Mouse (Mus musculus) bone marrow, adult 2 months (tissue): ENCODE results near the gene Gsk3b. TPM values are rescaled to one million over a fixed set of nuclear protein-coding genes. Genes with fewer than 3 reads are reported as not detected.
"Not testable (repeated sequence)": the region's sequence is repeated elsewhere in the genome, so short reads cannot be mapped to it uniquely, and the experiment has no call there.

ENCODE experiments used
- H3K27ac ChIP-seq: fragments of 200-500 bp; 2 replicates; pipeline ENCODE4 v1.5.1; 2012; ENCODE audit warnings: low read depth, mild to moderate bottlenecking, control low read depth, inconsistent platforms, low read length; ENCODE audit not compliant: control insufficient read depth, poor library complexity, insufficient read depth
- H3K4me1 ChIP-seq: fragments of 200-500 bp; 2 replicates; pipeline ENCODE4 v1.6.1; 2011; ENCODE audit warnings: low read length; ENCODE audit not compliant: control insufficient read depth, insufficient read depth
- H3K4me3 ChIP-seq: fragments of 200-500 bp; replicated peaks from 2 replicates; pipeline ENCODE3; 2011; ENCODE audit warnings: mild to moderate bottlenecking, low read depth, low read length, control low read depth; ENCODE audit not compliant: control insufficient read depth
- CTCF ChIP-seq: fragments of 200-500 bp; IDR thresholded peaks from 2 replicates; pipeline ENCODE4 v1.5.1; 2011; ENCODE audit warnings: low read length, control low read depth; ENCODE audit not compliant: control insufficient read depth, insufficient read depth
- POLR2A ChIP-seq: fragments of 200-500 bp; IDR thresholded peaks from 2 replicates; pipeline ENCODE4 v1.6.1; 2011; ENCODE audit warnings: low read depth, mild to moderate bottlenecking, control low read depth, low read length, borderline replicate concordance; ENCODE audit not compliant: control insufficient read depth
- WGBS: fragments of 180-500 bp; shearing (Covaris S2); methylation state at CpG from one replicate; pipeline ENCODE4 v1.1.7; 2018; 5-methylcytosine and 5-hydroxymethylcytosine counted together
- polyA plus RNA-seq: library from polyadenylated mRNA; stranded (reverse); fragments of >200 nt; gene quantifications from 2 replicates; pipeline ENCODE4 v1.2.4, GENCODE M21; 2011; ENCODE audit warnings: low replicate concordance; ENCODE audit not compliant: missing spikeins, insufficient read depth, insufficient read length

Gsk3b gene
- polyA plus RNA-seq, 1 experiment = 10.2 TPM

DNA sequence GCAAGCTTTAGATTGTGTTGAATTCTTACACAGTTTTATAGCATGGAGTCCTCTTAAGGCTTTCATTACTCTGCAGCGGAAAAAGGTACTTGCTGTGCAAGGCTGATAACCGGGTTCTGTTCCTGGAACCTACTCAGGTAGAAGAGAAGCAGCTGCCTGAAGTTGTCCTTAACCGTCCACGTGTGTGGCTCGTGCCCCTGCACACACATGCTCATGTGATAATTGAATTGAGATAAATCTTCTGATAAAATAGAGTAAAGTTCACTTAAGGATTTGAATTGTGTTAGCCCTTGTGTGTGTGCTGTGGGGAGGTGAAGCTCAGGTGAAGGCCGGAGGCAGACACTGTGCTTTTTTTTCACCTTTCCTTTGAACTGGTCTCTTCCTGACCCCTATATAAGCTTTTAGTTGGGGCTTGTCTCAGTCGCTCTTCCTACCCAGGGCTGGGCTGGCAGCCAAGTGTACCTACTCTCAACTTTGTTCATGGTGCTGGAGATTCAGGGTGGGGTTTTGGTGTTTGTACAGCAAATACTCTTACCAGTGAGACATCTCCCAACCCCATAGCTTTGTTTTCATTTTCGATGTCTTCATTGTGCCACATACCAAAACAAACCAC lies 96.0 kb downstream of the Gsk3b start:
- TF ChIP-seq CTCF (no peak), POLR2A (no peak)
- no peaks in the 10 kb centered on the region for H3K4me1 ChIP-seq
- 84% methylated on average over 8 of the region's 8 CpGs for WGBS
- no peak overlapping the region for H3K27ac ChIP-seq
- H3K4me3 ChIP-seq = no peak overlapping the region

DNA sequence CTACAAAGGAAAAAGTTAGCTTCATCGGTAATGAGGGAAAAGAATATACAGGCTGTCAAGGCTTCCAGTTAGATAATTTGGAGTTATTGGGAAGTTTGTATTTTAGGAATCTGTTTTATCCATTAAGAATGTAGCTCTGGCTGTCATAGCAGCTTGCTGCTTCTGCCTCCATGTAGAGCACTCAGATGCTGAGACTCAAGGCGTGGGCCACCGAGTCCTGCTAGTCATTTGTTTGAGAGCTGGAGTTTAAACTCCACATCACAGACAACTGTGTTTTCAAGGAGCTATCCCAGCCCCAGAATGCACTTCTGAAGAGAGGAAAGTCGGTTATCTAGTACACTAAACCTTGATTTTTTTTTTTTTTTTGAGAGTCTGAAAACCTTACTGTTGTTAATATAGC lies 101.2 kb downstream of the Gsk3b start:
- 90% methylated on average over 4 of the region's 4 CpGs for WGBS
- Histone ChIP-seq H3K27ac (no peak overlapping the region), H3K4me3 (no peak overlapping the region), H3K4me1 (no peaks in the 10 kb centered on the region)
- TF ChIP-seq CTCF = no peak
- TF ChIP-seq POLR2A = no peak

GRCm38 (mm10) chr16:38190531-38190930 lies 101.7 kb downstream of the Gsk3b start:
- TF ChIP-seq POLR2A (no peak), CTCF (no peak)
- Histone ChIP-seq H3K4me1 (no peaks in the 10 kb centered on the region), H3K27ac (no peak overlapping the region), H3K4me3 (no peak overlapping the region)
- 93% methylated on average over 3 of the region's 3 CpGs for WGBS

GRCm38 (mm10) chr16:38191460-38191859 lies 102.7 kb downstream of the Gsk3b start:
- no peak for TF ChIP-seq POLR2A
- no peak for TF ChIP-seq CTCF
- Histone ChIP-seq H3K27ac (no peak overlapping the region), H3K4me1 (no peaks in the 10 kb centered on the region), H3K4me3 (no peak overlapping the region)
- 90% methylated on average over 6 of the region's 6 CpGs for WGBS

DNA sequence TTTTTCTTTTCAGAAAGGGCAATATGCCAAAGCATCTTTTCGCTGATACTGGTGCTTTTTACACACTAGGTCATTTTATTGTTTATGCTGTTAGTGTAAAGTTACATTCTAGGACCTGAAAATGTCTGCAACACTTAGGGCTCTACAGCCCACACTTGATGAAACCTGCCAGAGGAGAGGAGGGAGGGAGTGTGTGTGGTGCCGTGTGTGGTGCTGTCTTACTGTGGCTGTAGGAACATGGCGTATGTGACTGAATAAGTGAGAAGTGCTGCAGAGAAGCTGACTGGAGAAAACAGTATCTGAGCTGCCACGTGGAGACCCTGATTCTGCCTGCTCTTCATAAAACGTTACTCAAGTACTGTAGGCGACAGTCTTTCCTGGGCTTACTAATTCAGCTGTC lies 103.8 kb downstream of the Gsk3b start:
- H3K27ac ChIP-seq = no peak overlapping the region
- 89% methylated on average over 6 of the region's 6 CpGs for WGBS

DNA sequence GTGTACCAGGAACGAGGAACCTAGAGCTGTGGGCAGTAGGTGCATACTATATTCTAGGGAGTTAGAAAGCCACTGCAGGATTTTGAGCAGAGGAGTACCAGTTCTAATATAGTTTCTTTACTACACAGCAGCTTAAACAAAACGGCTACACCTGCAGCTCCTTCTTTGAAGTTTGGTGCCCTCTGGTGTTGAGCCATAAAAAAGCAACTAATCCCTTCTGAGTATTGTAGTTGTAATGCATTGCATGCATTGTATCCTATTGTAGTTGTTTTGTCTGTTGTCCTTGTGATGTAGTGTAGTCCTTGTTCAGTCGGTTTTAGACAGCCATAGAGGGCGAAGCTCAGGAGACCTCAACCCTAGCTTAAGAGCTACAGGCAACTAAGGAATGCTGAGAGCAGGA lies 108.5 kb downstream of the Gsk3b start:
- no peak overlapping the region for H3K4me3 ChIP-seq
- H3K27ac ChIP-seq = no peak overlapping the region
- TF ChIP-seq POLR2A (no peak), CTCF (0 out of 2 replicates have a peak, but pooled peaks have one; percentile 16)
- 37% methylated on average over 4 of the region's 4 CpGs for WGBS
- H3K4me1 ChIP-seq = no peaks in the 10 kb centered on the region

More for the DNA sequence above, 103.8 kb downstream of the Gsk3b start:
- no peak overlapping the region for H3K4me3 ChIP-seq
- TF ChIP-seq POLR2A (no peak), CTCF (no peak)
- no peaks in the 10 kb centered on the region for H3K4me1 ChIP-seq

GRCm38 (mm10) chr16:38205272-38205671 lies 116.5 kb downstream of the Gsk3b start:
- Histone ChIP-seq H3K4me1 (no peaks in the 10 kb centered on the region), H3K4me3 (no peak overlapping the region), H3K27ac (no peak overlapping the region)
- TF ChIP-seq CTCF (no peak), POLR2A (no peak)
- 93% methylated on average over 7 of the region's 7 CpGs for WGBS

- not testable (repeated sequence) for H3K27ac ChIP-seq, H3K4me1 ChIP-seq, H3K4me3 ChIP-seq
- WGBS = 94% methylated on average over 4 of the region's 5 CpGs
Observed at GRCm38 (mm10) chr16:38222491-38222890, 133.7 kb downstream of the Gsk3b start.

DNA sequence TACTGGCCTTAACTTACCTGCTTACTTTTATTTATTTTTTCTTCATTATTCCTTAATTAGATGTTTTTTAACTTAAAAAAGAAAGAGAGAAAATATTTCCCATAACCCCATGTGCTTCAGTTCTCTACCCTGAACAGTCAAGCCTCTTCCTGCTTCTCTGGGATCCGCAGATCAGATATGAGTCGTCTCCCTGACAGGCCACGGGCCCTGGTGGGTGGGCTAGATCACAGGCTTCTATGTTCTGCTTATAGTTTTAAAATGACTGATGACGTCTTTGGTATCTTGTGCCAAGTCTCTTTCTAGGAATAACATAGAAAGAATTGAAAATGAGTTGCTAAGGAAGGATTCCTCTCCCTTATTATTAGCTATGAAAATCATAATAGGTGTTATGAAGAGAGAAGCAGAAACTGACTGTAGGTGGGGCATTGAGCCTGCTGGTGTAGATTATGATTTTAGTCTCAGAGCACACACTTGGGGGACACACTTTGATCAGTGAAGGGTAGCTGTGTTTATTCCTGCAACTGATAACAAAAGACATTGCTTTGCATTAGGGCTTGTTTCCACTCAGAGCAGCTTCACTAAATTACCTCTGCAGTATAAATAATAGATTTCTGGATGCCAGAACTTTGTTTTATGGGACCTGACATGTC lies 148.3 kb downstream of the Gsk3b start:
- no peak for TF ChIP-seq CTCF
- TF ChIP-seq POLR2A = no peak
- no peak overlapping the region for H3K27ac ChIP-seq
- no peaks in the 10 kb centered on the region for H3K4me1 ChIP-seq
- H3K4me3 ChIP-seq = no peak overlapping the region
- 56% methylated on average over 4 of the region's 4 CpGs for WGBS
